Mouse (Mus musculus): ENCODE results near the gene F7.
"Not testable (repeated sequence)": the region's sequence is repeated elsewhere in the genome, so short reads cannot be mapped to it uniquely, and the experiment has no call there.

The F7 gene

GRCm38 (mm10) chr8:13036346-13036812 lies 10.5 kb downstream of the F7 start:
- no peak for DNase-seq

- no peak for DNase-seq
Measured at GRCm38 (mm10) chr8:13037015-13037414, 11.2 kb downstream of the F7 start, which contains the start of gene F10. F10 (plus strand) TSS chr8:13037308.

DNA sequence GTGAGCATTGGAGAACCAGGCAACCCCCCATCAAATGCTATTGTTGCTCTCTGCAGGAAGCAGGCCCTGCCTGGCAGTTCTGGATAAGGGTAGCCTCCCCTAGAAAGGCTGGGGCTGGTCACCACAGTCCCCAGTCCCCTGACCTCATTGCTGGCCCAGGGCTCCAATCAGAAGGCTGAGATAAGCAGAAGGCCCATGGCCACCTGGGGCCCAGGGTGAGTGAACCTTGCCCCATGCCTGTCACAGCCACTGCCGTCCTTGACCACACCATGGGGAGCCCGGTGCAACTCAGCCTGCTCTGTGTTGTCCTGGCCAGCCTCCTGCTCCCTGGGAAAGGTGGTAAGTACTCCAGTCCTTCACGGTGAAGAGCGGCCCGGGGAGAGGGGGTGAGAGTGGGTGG lies 11.7 kb downstream of the F7 start:
- DNase-seq = peak; percentile 5 to 50

DNA sequence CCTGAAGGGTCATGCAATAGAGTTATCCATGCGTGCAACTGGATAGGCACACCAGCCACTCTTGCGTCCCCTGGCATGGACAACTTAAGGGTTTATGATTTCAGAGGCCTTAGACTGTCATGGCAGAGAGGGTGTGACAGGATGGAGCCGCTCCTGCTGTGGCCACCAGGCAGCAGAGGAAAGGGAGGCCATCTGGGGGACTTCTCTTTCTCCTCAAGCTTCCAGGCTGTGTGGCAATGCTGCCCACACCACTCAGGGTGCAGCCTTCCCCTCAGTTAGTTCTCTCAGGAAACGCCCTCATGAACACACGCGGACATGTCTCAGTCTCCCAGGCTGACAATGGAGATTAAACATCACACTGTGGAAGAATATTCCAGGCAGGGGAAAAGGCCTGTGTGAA lies 13.2 kb downstream of the F7 start:
- no peak for DNase-seq

DNA sequence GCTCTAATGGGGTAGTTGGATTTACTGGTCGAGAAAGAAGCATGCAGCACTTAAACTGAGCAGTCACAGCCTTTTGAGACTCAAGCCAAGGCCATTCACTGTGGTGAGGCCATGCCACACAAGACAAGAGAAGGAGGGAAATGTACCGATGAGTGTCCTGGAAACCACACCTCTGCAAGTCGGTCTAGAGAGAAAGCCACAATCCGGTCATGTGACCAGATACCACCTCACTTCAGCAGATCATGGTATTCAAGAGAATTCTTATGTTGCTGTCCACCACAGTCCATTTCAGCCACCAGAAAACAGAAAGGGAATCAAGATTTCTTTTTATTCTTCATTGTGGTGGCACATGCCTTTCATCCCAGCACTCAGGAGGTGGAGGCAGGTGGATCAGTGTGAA lies 15.6 kb downstream of the F7 start:
- DNase-seq = no peak

GRCm38 (mm10) chr8:13047652-13048051 lies 21.8 kb downstream of the F7 start:
- no peak for DNase-seq

GRCm38 (mm10) chr8:13050550-13050949 lies 24.7 kb downstream of the F7 start:
- DNase-seq = no peak

DNA sequence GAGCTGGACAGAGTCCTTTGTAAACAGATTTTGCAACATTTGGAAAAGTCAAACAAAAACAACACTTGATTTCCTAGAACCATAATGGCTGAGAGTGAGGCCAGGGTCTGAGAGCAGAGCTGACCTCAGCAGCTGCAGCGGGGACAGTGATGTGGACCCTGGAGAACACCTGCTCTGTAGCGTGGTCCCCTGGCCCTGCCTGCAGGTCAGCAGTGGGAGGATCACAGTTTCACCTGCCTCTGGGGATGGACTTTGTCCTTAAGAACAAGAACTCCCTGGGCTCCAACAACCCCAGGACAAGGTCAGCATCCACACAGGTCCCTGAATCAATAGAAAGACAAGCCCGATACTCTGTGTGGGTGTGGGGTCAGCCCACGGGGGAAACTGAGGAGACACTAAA lies 31.5 kb downstream of the F7 start:
- DNase-seq = peak; percentile 31 to 79

DNA sequence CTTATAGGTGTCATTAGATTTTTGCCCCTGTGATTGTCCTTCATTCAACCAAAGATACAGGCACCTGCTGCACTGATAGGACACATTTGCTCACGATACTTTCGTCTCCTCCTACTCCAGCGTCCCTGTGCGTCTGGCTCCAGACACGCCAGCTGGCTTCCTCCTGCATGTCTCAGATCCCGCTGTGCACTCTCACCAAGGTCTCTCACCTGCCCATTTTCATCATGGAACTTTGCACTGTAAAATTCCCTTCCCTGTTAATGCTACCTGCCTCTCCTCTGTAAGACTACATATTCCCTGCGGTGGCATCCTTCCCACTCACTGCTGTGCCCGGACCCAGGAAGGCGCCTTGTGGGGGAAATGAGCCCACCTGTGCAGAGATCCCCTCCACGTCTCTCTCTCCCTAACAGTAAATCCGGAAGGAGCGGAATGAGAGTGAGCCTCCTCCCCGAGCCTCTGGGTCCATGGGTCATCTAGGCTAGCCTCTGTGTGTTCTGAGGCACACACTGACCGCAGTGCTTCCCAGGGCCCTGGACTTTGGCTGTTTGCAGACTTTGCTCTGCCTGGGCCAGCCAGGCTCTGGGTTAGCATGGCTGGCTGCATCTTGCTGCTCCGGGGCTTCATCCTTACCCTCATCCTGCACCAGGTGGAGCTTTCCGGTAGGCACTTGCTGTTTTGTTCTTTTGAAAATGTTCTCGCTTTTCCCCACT lies 34.8 kb downstream of the F7 start, which contains the start of gene Proz:
TSS of gene Proz (plus strand) at position 474 of the 710 bp plus-strand sequence.
- peak; percentile 73 to 92 for DNase-seq

- no peak for DNase-seq
Measured at GRCm38 (mm10) chr8:13063112-13063511, 37.3 kb downstream of the F7 start.

DNA sequence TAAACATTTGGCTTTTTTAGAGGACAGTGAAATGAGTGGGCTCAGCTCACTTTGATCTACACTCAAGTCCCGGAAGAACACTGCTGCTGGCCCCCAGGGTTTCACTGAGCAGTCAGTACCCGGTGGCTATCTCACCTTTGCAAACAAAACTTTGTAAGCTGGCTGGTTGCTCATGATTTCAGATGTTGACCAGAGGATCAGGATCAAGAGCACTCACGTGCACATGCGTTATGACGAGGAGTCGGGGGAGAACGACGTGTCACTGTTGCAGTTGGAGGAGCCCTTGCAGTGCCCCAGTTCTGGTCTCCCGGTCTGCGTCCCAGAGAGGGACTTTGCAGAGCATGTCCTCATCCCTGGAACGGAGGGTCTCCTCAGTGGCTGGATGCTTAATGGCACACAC lies 47.4 kb downstream of the F7 start:
- DNase-seq = no peak

GRCm38 (mm10) chr8:13075044-13075443 lies 49.2 kb downstream of the F7 start:
- DNase-seq = no peak

- not testable (repeated sequence) for DNase-seq
Measured at GRCm38 (mm10) chr8:13075579-13075978, 49.7 kb downstream of the F7 start.

DNA sequence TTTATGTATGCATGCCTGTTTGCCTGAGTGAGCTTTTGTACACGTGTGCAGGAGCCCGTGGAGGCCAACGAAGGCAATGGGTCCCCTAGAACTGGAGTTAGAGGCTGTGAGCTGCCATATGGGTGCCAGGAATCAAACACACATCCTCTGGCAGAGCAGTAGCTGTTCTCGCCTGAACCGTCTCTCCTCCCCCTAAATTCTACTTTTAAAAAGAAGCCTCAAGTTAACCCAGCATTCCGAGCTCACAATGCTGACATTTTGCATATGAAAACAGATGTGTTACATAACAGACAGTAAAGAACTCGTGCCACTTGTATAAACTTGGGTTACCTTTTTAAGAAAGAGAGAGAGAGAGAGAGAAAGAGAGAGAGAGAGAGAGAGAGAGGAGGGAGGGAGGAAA lies 51.7 kb downstream of the F7 start:
- DNase-seq = no peak
